Mouse (Mus musculus): ENCODE measurements around the gene Sntb2. TPM values are rescaled to one million over a fixed set of nuclear protein-coding genes. Genes with fewer than 3 reads are reported as not detected.

The Sntb2 gene
- total and polyA plus RNA-seq, 2 experiments from 2014 or later, result 6.0 to 7.3 TPM

- Histone ChIP-seq H3K4me2 (ENCODE audit: low read depth, low read length) (no peak overlapping the region), H3K9me3 (ENCODE audit: low read length) (no peaks in the 10 kb centered on the region), H3K27me3 (ENCODE audit: insufficient read depth, low read length) (no peaks in the 10 kb centered on the region), H3K9ac (replicated peaks; ENCODE audit: low read length) (no peak overlapping the region), H3K27ac (no peak overlapping the region), H3K4me3 (ENCODE audit: low read length) (no peak overlapping the region), H3K4me1 (ENCODE audit: insufficient read depth, low read length) (no peaks in the 10 kb centered on the region), H3K36me3 (ENCODE audit: insufficient read depth, low read length) (peaks cover 50% of the 10 kb centered on the region)
- no peak for ATAC-seq
- TF ChIP-seq CTCF (IDR thresholded peaks at IDR 0.05; ENCODE audit: low read depth), result no peak
- no peak for DNase-seq (ENCODE audit: low spot score)
- WGBS, result 93% methylated on average over 5 of the region's 5 CpGs
These were observed 36.1 kb upstream of the Sntb2 start for GRCm38 (mm10) chr8:106899473-106899872.

GRCm38 (mm10) chr8:106905727-106906480 is 29.6 kb upstream of the Sntb2 start:
- no peak overlapping the region for H3K9ac ChIP-seq (replicated peaks; ENCODE audit: low read length)
- peak; percentile 64 for DNase-seq (ENCODE audit: low spot score)
- H3K9me3 ChIP-seq (ENCODE audit: low read length), result no peaks in the 10 kb centered on the region
- no peaks in the 10 kb centered on the region for H3K4me1 ChIP-seq (ENCODE audit: insufficient read depth, low read length)
- no peaks in the 10 kb centered on the region for H3K27me3 ChIP-seq (ENCODE audit: insufficient read depth, low read length)
- no peak for ATAC-seq
- no peak overlapping the region for H3K27ac ChIP-seq
- H3K4me2 ChIP-seq (ENCODE audit: low read depth, low read length), result no peak overlapping the region
- 91% methylated on average over 17 of the region's 17 CpGs for WGBS
- H3K36me3 ChIP-seq (ENCODE audit: insufficient read depth, low read length), result peaks cover 54% of the 10 kb centered on the region
- peak; percentile 56 for TF ChIP-seq CTCF (IDR thresholded peaks at IDR 0.05; ENCODE audit: low read depth)
- H3K4me3 ChIP-seq (ENCODE audit: low read length), result no peak overlapping the region

DNA sequence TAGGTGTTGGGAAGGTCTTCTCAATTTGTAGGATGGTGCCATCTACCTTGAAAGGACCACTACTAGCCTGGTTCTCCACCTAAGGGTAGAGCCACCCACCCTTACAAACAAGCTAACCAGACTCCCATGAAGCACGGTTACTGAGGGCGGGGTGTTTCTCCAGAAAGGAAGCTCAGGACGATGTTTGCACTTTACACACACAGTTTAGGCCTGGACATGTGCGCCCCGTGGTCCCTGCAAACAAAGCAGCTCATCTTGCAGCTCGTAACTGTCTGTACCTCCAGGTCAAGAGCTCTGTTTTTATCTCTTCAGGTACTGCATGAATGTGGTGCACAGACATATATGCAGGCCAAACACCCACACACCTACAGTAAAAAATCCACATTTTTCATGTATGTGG is 28.9 kb upstream of the Sntb2 start:
- no peak for ATAC-seq
- Histone ChIP-seq H3K27ac (no peak overlapping the region), H3K36me3 (ENCODE audit: insufficient read depth, low read length) (peaks cover 52% of the 10 kb centered on the region), H3K9me3 (ENCODE audit: low read length) (no peaks in the 10 kb centered on the region), H3K4me3 (ENCODE audit: low read length) (no peak overlapping the region), H3K27me3 (ENCODE audit: insufficient read depth, low read length) (no peaks in the 10 kb centered on the region), H3K9ac (replicated peaks; ENCODE audit: low read length) (no peak overlapping the region), H3K4me2 (ENCODE audit: low read depth, low read length) (no peak overlapping the region), H3K4me1 (ENCODE audit: insufficient read depth, low read length) (no peaks in the 10 kb centered on the region)
- TF ChIP-seq CTCF (IDR thresholded peaks at IDR 0.05; ENCODE audit: low read depth), result no peak
- WGBS, result 93% methylated on average over 6 of the region's 6 CpGs
- DNase-seq (ENCODE audit: low spot score), result no peak

DNA sequence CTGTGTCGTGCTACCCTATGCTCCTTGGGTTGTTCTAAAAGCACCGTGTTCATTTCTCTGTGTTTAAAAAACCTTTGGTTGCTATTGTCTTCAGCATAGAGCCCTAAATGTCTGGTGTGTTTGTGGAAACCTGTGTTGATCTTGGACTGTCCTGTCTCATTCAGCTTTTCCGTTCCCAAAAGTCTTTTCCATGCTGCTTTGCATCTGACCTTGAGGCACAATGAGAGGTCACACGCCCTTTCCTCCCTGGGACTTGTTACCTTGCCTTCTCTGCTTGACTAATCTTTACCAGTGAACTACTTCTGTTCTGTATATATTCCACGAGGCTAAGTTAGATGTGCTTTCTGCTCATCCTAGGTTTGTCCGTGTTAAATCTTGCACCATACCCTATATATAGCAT is 28.1 kb upstream of the Sntb2 start:
- no peak for TF ChIP-seq CTCF (IDR thresholded peaks at IDR 0.05; ENCODE audit: low read depth)
- Histone ChIP-seq H3K27me3 (ENCODE audit: insufficient read depth, low read length) (no peaks in the 10 kb centered on the region), H3K9me3 (ENCODE audit: low read length) (no peaks in the 10 kb centered on the region), H3K36me3 (ENCODE audit: insufficient read depth, low read length) (peaks cover 46% of the 10 kb centered on the region), H3K4me2 (ENCODE audit: low read depth, low read length) (no peak overlapping the region), H3K9ac (replicated peaks; ENCODE audit: low read length) (no peak overlapping the region), H3K4me1 (ENCODE audit: insufficient read depth, low read length) (no peaks in the 10 kb centered on the region), H3K27ac (no peak overlapping the region), H3K4me3 (ENCODE audit: low read length) (no peak overlapping the region)
- DNase-seq (ENCODE audit: low spot score) (no peak), ATAC-seq (no peak)
- WGBS, result 87% methylated on average over 6 of the region's 6 CpGs

DNA sequence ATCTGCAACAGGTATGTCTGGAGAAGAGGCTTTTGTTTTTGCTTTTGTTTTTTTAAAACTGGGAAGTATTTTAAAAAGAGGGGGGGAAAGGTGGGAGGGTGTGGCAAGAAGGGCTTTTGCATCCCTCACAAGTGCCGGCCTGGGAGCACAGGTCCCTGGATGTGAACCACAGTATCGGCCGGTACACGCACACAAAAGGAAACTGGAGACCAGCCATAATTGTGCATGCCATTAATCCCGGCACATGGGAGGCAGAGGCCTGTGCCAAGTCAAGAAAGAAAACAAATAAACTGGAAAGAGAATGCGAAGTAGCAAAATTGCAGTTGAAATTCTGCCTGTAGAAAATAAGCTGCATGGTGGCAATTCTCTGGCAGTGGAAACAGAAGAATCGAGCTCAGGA is 27.3 kb upstream of the Sntb2 start:
- Histone ChIP-seq H3K9me3 (ENCODE audit: low read length) (no peaks in the 10 kb centered on the region), H3K4me2 (ENCODE audit: low read depth, low read length) (no peak overlapping the region), H3K27me3 (ENCODE audit: insufficient read depth, low read length) (no peaks in the 10 kb centered on the region), H3K4me1 (ENCODE audit: insufficient read depth, low read length) (no peaks in the 10 kb centered on the region), H3K9ac (replicated peaks; ENCODE audit: low read length) (no peak overlapping the region), H3K27ac (no peak overlapping the region), H3K36me3 (ENCODE audit: insufficient read depth, low read length) (peaks cover 43% of the 10 kb centered on the region), H3K4me3 (ENCODE audit: low read length) (no peak overlapping the region)
- WGBS, result 64% methylated on average over 7 of the region's 7 CpGs
- ATAC-seq, result no peak
- DNase-seq (ENCODE audit: low spot score), result no peak
- TF ChIP-seq CTCF (IDR thresholded peaks at IDR 0.05; ENCODE audit: low read depth), result no peak

- TF ChIP-seq CTCF (IDR thresholded peaks at IDR 0.05; ENCODE audit: low read depth), result no peak
- 97% methylated on average over 10 of the region's 10 CpGs for WGBS
- no peak for DNase-seq (ENCODE audit: low spot score)
- Histone ChIP-seq H3K27me3 (ENCODE audit: insufficient read depth, low read length) (no peaks in the 10 kb centered on the region), H3K36me3 (ENCODE audit: insufficient read depth, low read length) (peaks cover 59% of the 10 kb centered on the region), H3K4me2 (ENCODE audit: low read depth, low read length) (no peak overlapping the region), H3K9ac (replicated peaks; ENCODE audit: low read length) (no peak overlapping the region), H3K4me1 (ENCODE audit: insufficient read depth, low read length) (no peaks in the 10 kb centered on the region), H3K27ac (no peak overlapping the region), H3K9me3 (ENCODE audit: low read length) (no peaks in the 10 kb centered on the region), H3K4me3 (ENCODE audit: low read length) (no peak overlapping the region)
- ATAC-seq, result no peak
These were observed 21.9 kb upstream of the Sntb2 start for GRCm38 (mm10) chr8:106913631-106914030.

GRCm38 (mm10) chr8:106919721-106920394 is 15.7 kb upstream of the Sntb2 start:
- H3K9ac ChIP-seq (replicated peaks; ENCODE audit: low read length), result no peak overlapping the region
- 86% methylated on average over 8 of the region's 8 CpGs for WGBS
- DNase-seq (ENCODE audit: low spot score), result no peak
- H3K9me3 ChIP-seq (ENCODE audit: low read length), result no peaks in the 10 kb centered on the region
- H3K27ac ChIP-seq, result no peak overlapping the region
- H3K36me3 ChIP-seq (ENCODE audit: insufficient read depth, low read length), result peaks cover 65% of the 10 kb centered on the region
- H3K4me2 ChIP-seq (ENCODE audit: low read depth, low read length), result no peak overlapping the region
- H3K4me1 ChIP-seq (ENCODE audit: insufficient read depth, low read length), result no peaks in the 10 kb centered on the region
- TF ChIP-seq CTCF (IDR thresholded peaks at IDR 0.05; ENCODE audit: low read depth), result no peak
- ATAC-seq, result no peak
- H3K4me3 ChIP-seq (ENCODE audit: low read length), result no peak overlapping the region
- no peaks in the 10 kb centered on the region for H3K27me3 ChIP-seq (ENCODE audit: insufficient read depth, low read length)

Measured in hindbrain, postnatal 0 days (tissue).